Mouse (Mus musculus): Measurements from ENCODE around the gene Rrp1b.

DNA sequence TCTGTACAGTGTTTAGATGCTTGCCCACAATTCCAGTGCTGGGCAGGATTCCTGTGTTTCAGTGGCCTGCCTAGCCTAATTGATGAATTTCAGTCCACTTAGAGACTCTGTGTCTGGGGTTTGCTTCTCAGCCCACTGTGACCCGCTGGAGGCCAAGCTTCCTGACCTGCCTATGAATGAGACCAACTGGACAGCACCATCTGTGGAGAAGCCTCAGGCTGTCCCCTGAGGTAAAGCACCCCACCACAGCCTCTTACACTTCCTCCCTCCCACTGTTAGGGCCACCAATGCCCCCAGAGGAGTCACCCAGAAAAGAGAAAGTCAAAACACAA lies 55.1 kb downstream of the Rrp1b start:
- TF ChIP-seq CTCF (IDR thresholded peaks at IDR 0.05; ENCODE audit: low read depth) (no peak), EP300 (IDR thresholded peaks at IDR 0.05; ENCODE audit: low read depth) (no peak)
